ENCODE assay signal across 7 mouse cellular contexts in the genomic region with DNA sequence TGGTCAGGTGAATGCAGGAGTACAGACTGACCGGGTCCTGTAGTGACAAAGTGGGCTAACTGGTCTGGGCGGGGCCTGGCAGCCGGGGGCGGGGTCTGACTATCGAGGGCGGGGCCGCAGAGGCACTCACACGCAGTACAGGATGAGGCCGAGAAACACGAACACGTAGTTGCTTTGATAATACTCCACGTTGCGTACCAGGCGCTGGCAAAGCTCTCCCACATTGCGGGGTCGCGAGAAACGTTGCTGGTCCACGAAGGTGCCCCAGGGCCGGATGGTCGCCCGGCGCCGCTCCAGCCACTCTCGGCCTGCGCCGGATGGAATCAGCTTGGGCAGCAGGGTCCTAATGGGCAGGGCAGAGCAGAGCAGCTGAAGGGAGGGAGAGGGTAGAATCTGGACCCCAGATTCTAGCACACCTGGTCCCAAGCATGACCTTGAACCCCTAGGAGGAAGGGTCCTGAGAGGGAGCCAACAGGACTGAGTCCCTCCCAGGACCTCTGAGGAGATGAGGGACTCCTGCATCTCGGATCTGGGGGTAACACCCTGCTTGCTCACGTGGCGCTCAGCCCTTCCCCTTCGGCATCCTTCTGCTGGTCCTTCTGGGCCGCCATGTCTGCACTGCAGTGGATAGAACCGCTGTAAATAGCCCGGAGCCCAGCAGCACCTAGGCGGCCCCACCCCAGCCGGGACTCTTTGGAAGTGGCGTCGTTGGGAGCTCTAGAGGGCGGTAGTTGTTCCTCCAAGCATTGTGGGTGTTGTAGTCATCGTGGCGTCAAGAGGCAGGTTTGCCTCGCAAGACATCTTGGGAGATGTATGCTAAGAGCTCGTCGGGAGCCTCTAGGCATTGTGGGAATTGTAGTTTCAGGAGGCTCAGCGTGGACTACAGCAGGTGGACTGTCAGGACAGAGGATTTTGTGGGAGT. TPM values are rescaled to one million over a fixed set of nuclear protein-coding genes. Genes with fewer than 3 reads are reported as not detected.
A peak's percentile ranks its signal among the peaks of the same experiment; 100 is the strongest.
DNase-seq lines count a peak whose midpoint lies in the region; ATAC-seq lines count a peak whose summit lies in the region.

A gene (minus strand): TSS at position 783 of the 922 bp plus-strand sequence.

- no peak within 1 kb of the TSS for H3K27ac ChIP-seq in embryonic facial prominence, embryonic 11.5 days (replicated peaks; ENCODE audit: low read depth, low read length)
- peak within 1 kb of the TSS; percentile 83 for H3K27ac ChIP-seq in limb, embryonic 10.5 days
- H3K27ac ChIP-seq in midbrain, embryonic 13.5 days = peak within 1 kb of the TSS; percentile 65

- H3K36me3 ChIP-seq in embryonic facial prominence, embryonic 11.5 days (replicated peaks; ENCODE audit: control insufficient read depth, insufficient read depth, low read depth, low read length) = no peaks in the 10 kb centered on the region
- peaks cover 4% of the 10 kb centered on the region; the same call in 1 of the 2 replicates for H3K36me3 ChIP-seq in limb, embryonic 10.5 days
- peaks cover 10% of the 10 kb centered on the region for H3K36me3 ChIP-seq in midbrain, embryonic 13.5 days

- peak within 1 kb of the TSS; percentile 80 for H3K4me2 ChIP-seq in embryonic facial prominence, embryonic 11.5 days (ENCODE audit: low read depth, low read length)
- peak within 1 kb of the TSS; percentile 80 for H3K4me2 ChIP-seq in midbrain, embryonic 13.5 days (replicated peaks)

- H3K9ac ChIP-seq in embryonic facial prominence, embryonic 11.5 days (replicated peaks; ENCODE audit: low read length) = peak within 1 kb of the TSS; percentile 64
- peak within 1 kb of the TSS; percentile 85 for H3K9ac ChIP-seq in midbrain, embryonic 13.5 days (replicated peaks)

- 0% methylated on average over 45 of the region's 45 CpGs for WGBS in embryonic facial prominence, embryonic 11.5 days
- WGBS in limb, embryonic 10.5 days = under 1% methylated on average over 45 of the region's 45 CpGs
- WGBS in midbrain, embryonic 13.5 days = under 1% methylated on average over 45 of the region's 45 CpGs

- no peaks in the 10 kb centered on the region for H3K4me1 ChIP-seq in embryonic facial prominence, embryonic 11.5 days (ENCODE audit: control insufficient read depth, insufficient read depth, low read length)
- peaks cover 13% of the 10 kb centered on the region for H3K4me1 ChIP-seq in limb, embryonic 10.5 days
- peaks cover 13% of the 10 kb centered on the region for H3K4me1 ChIP-seq in midbrain, embryonic 13.5 days (replicated peaks)

- peak; percentile 85 for ATAC-seq in embryonic facial prominence, embryonic 11.5 days (replicated peaks; ENCODE audit: insufficient number of reproducible peaks, low FRiP score, low TSS enrichment, low read depth)
- ATAC-seq in granulocyte monocyte progenitor cell, adult 5-6 weeks (replicated peaks; ENCODE audit: poor library complexity, severe bottlenecking) = peak; percentile 89
- ATAC-seq in midbrain, embryonic 13.5 days = peak; percentile 91

- H3K9me3 ChIP-seq in embryonic facial prominence, embryonic 11.5 days (replicated peaks; ENCODE audit: control insufficient read depth, low read length) = no peaks in the 10 kb centered on the region
- no peaks in the 10 kb centered on the region for H3K9me3 ChIP-seq in limb, embryonic 10.5 days (replicated peaks)
- no peaks in the 10 kb centered on the region for H3K9me3 ChIP-seq in midbrain, embryonic 13.5 days

- H3K4me3 ChIP-seq in embryonic facial prominence, embryonic 11.5 days (ENCODE audit: low read depth, low read length) = peak within 1 kb of the TSS; percentile 64
- H3K4me3 ChIP-seq in limb, embryonic 10.5 days = peak within 1 kb of the TSS; percentile 81
- H3K4me3 ChIP-seq in midbrain, embryonic 13.5 days (replicated peaks) = peak within 1 kb of the TSS; percentile 76

- no peaks in the 10 kb centered on the region for H3K27me3 ChIP-seq in embryonic facial prominence, embryonic 11.5 days (ENCODE audit: control insufficient read depth, insufficient read depth, low read length)
- no peaks in the 10 kb centered on the region for H3K27me3 ChIP-seq in limb, embryonic 10.5 days (ENCODE audit: low read depth, poor library complexity, severe bottlenecking)
- no peaks in the 10 kb centered on the region for H3K27me3 ChIP-seq in midbrain, embryonic 13.5 days

- DNase-seq in adrenal gland, postnatal 14 days = peak; percentile 93
- peak; percentile 96 for DNase-seq in embryonic facial prominence, embryonic 11.5 days (ENCODE audit: low spot score)
- DNase-seq in kidney, adult 11 months = peak; percentile 98
- DNase-seq in limb, embryonic 10.5 days (ENCODE audit: low spot score) = peak; percentile 85
- DNase-seq in spleen, adult 12 weeks (ENCODE audit: low spot score) = peak; percentile 80

RNA-seq across cellular contexts. Expression of the gene that starts here (rescaled TPM):
- total RNA-seq in adrenal gland, postnatal 14 days (2021) = 212 and 238 TPM in 2 replicates
- polyA plus RNA-seq in embryonic facial prominence, embryonic 11.5 days (2014; fragmentation: Nextera tagmentation; extraction: Ambion mirVana) = 75.9 and 92.5 TPM in 2 replicates
- 112 and 164 TPM in 2 replicates for total RNA-seq in granulocyte monocyte progenitor cell, adult 5-6 weeks (2014; fragmentation: Nextera tagmentation)
- 118 and 121 TPM in 2 replicates for total RNA-seq in granulocyte monocyte progenitor cell, adult 5-6 weeks (2017)
- 57.5 and 57.8 TPM in 2 replicates for polyA plus RNA-seq in limb, embryonic 10.5 days (2016; fragmentation: Nextera tagmentation; extraction: Ambion mirVana)
- polyA plus RNA-seq in midbrain, embryonic 13.5 days (2015; fragmentation: Nextera tagmentation; extraction: Ambion mirVana) = 171 and 176 TPM in 2 replicates
